Mouse (Mus musculus): ENCODE data around the gene Spats2l. TPM values are rescaled to one million over a fixed set of nuclear protein-coding genes. Genes with fewer than 3 reads are reported as not detected.

Gene Spats2l
- polyA plus RNA-seq, 1 experiment = 0.76 TPM

DNA sequence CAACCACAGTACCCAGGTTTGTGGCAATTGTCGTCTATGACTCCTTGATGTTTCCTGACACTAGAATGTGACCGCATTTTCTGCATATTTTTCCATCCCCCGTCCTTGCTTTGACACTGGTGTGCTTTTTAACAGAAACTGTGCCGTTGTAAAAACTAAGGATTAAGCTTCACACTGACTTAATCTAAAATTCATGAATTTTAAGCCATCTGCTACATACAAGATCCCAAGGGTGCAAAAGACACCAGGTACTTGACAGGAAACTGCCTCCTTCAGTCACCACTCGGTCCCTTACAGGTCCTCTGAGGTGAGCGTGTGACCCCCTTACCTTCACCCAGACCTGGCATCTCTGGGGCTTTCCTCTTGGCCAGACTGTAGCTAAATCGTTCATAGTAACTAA lies 129.8 kb downstream of the Spats2l start:
- TF ChIP-seq POLR2A (IDR thresholded peaks at IDR 0.05; ENCODE audit: insufficient read length, low read depth) = no peak
- TF ChIP-seq TCF12 (IDR thresholded peaks at IDR 0.05; ENCODE audit: insufficient read depth, poor library complexity, severe bottlenecking) = no peak
- no peak for TF ChIP-seq CEBPB (IDR thresholded peaks at IDR 0.05; ENCODE audit: insufficient read depth, poor library complexity, severe bottlenecking)
- no peak for TF ChIP-seq MAX (IDR thresholded peaks at IDR 0.05; ENCODE audit: low read depth)
- no peak for TF ChIP-seq E2F4 (IDR thresholded peaks at IDR 0.05; ENCODE audit: insufficient read depth)
- TF ChIP-seq MYOD1 (IDR thresholded peaks at IDR 0.05; ENCODE audit: control insufficient read depth in 1 of 3, insufficient read length in 2 of 3, low read depth in 2 of 3) = no peak
- TF ChIP-seq USF1 (IDR thresholded peaks at IDR 0.05; ENCODE audit: low read depth) = no peak
- no peak for TF ChIP-seq SRF (IDR thresholded peaks at IDR 0.05; ENCODE audit: control insufficient read depth, insufficient read length, low read depth)
- TF ChIP-seq POLR2AphosphoS2 (IDR thresholded peaks at IDR 0.05; ENCODE audit: insufficient read length, low read depth) = no peak
- no peak for TF ChIP-seq REST (IDR thresholded peaks at IDR 0.05; ENCODE audit: insufficient read depth, insufficient read length)
- TF ChIP-seq MYOG (IDR thresholded peaks at IDR 0.05; ENCODE audit: control insufficient read depth in 1 of 3, insufficient read depth in 1 of 3, insufficient read length in 2 of 3, low read depth in 2 of 3) = no peak
- Histone ChIP-seq H3K4me3 (no peak overlapping the region), H3ac (ENCODE audit: control insufficient read depth, insufficient read length) (no peak overlapping the region), H3K4me2 (ENCODE audit: low read depth) (no peak overlapping the region), H3K79me2 (ENCODE audit: control insufficient read depth, insufficient read depth) (no peaks in the 10 kb centered on the region), H3K36me3 (ENCODE audit: control insufficient read depth, insufficient read depth) (no peaks in the 10 kb centered on the region), H3K27me3 (ENCODE audit: control insufficient read depth, insufficient read depth, insufficient read length) (no peaks in the 10 kb centered on the region)

DNA sequence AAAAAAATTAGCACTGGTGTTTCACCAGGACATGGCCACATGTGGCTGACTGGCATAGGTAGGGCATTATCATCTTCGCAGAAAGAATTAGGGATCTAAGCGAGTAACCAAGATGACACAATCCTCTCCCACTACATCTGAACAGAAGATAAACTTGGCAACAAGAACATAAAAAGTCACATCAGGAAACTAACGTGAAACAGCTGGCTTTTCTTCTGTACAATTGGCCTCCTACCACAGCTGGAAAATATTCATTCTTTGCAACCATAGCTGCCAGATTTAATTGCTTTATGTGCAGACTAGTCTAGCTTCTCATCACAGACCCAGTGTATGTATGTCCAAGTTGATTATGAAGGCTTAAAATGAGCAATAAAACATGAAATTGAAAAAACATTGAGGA lies 131.9 kb downstream of the Spats2l start:
- TF ChIP-seq CEBPB (IDR thresholded peaks at IDR 0.05; ENCODE audit: insufficient read depth, poor library complexity, severe bottlenecking) (no peak), POLR2AphosphoS2 (IDR thresholded peaks at IDR 0.05; ENCODE audit: insufficient read length, low read depth) (no peak), MYOD1 (IDR thresholded peaks at IDR 0.05; ENCODE audit: control insufficient read depth in 1 of 3, insufficient read length in 2 of 3, low read depth in 2 of 3) (no peak), MAX (IDR thresholded peaks at IDR 0.05; ENCODE audit: low read depth) (no peak)
- Histone ChIP-seq H3ac (ENCODE audit: control insufficient read depth, insufficient read length) (no peak overlapping the region), H3K27me3 (ENCODE audit: control insufficient read depth, insufficient read depth, insufficient read length) (no peaks in the 10 kb centered on the region), H3K79me2 (ENCODE audit: control insufficient read depth, insufficient read depth) (no peaks in the 10 kb centered on the region), H3K36me3 (ENCODE audit: control insufficient read depth, insufficient read depth) (no peaks in the 10 kb centered on the region), H3K4me2 (ENCODE audit: low read depth) (no peak overlapping the region), H3K4me3 (no peak overlapping the region)

GRCm38 (mm10) chr1:57906312-57906711 lies 132.3 kb downstream of the Spats2l start:
- no peak overlapping the region for H3K4me3 ChIP-seq
- no peak overlapping the region for H3ac ChIP-seq (ENCODE audit: control insufficient read depth, insufficient read length)
- H3K27me3 ChIP-seq (ENCODE audit: control insufficient read depth, insufficient read depth, insufficient read length) = no peaks in the 10 kb centered on the region
- H3K79me2 ChIP-seq (ENCODE audit: control insufficient read depth, insufficient read depth) = no peaks in the 10 kb centered on the region
- H3K36me3 ChIP-seq (ENCODE audit: control insufficient read depth, insufficient read depth) = no peaks in the 10 kb centered on the region
- no peak overlapping the region for H3K4me2 ChIP-seq (ENCODE audit: low read depth)
- TF ChIP-seq MYOG (IDR thresholded peaks at IDR 0.05; ENCODE audit: control insufficient read depth in 1 of 3, insufficient read depth in 1 of 3, insufficient read length in 2 of 3, low read depth in 2 of 3) = no peak
- TF ChIP-seq SRF (IDR thresholded peaks at IDR 0.05; ENCODE audit: control insufficient read depth, insufficient read length, low read depth) = no peak
- TF ChIP-seq REST (IDR thresholded peaks at IDR 0.05; ENCODE audit: insufficient read depth, insufficient read length) = no peak
- TF ChIP-seq MYOD1 (IDR thresholded peaks at IDR 0.05; ENCODE audit: control insufficient read depth in 1 of 3, insufficient read length in 2 of 3, low read depth in 2 of 3) = no peak
- no peak for TF ChIP-seq MAX (IDR thresholded peaks at IDR 0.05; ENCODE audit: low read depth)
- TF ChIP-seq USF1 (IDR thresholded peaks at IDR 0.05; ENCODE audit: low read depth) = no peak
- TF ChIP-seq CEBPB (IDR thresholded peaks at IDR 0.05; ENCODE audit: insufficient read depth, poor library complexity, severe bottlenecking) = no peak
- no peak for TF ChIP-seq TCF3 (IDR thresholded peaks at IDR 0.05; ENCODE audit: insufficient read length, low read depth)
- TF ChIP-seq POLR2A (IDR thresholded peaks at IDR 0.05; ENCODE audit: insufficient read length, low read depth) = no peak
- TF ChIP-seq TCF12 (IDR thresholded peaks at IDR 0.05; ENCODE audit: insufficient read depth, poor library complexity, severe bottlenecking) = no peak
- no peak for TF ChIP-seq POLR2AphosphoS2 (IDR thresholded peaks at IDR 0.05; ENCODE audit: insufficient read length, low read depth)
- no peak for TF ChIP-seq E2F4 (IDR thresholded peaks at IDR 0.05; ENCODE audit: insufficient read depth)

DNA sequence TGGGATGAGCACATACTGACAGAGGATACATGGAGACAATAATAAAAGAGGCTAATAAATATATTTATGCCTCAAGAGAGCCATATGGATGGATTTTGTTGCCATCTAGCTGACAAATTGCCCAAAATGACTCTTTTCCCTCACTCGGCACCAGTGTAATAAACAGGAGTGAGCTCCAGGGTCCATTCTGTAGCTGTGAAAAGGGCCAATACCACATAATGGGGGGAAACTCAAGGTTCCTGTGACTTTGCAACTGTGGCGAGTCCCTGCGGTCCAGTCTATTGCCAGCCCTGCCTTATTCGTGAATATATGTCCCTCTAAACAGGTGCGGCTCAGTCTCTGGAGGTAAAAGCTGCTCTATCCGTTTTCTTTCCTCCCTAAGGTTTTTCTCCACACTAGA lies 137.6 kb downstream of the Spats2l start:
- no peak overlapping the region for H3ac ChIP-seq (ENCODE audit: control insufficient read depth, insufficient read length)
- H3K27me3 ChIP-seq (ENCODE audit: control insufficient read depth, insufficient read depth, insufficient read length) = no peaks in the 10 kb centered on the region
- H3K36me3 ChIP-seq (ENCODE audit: control insufficient read depth, insufficient read depth) = no peaks in the 10 kb centered on the region
- no peak overlapping the region for H3K4me2 ChIP-seq (ENCODE audit: low read depth)
- no peaks in the 10 kb centered on the region for H3K79me2 ChIP-seq (ENCODE audit: control insufficient read depth, insufficient read depth)
- no peak overlapping the region for H3K4me3 ChIP-seq
- no peak for TF ChIP-seq E2F4 (IDR thresholded peaks at IDR 0.05; ENCODE audit: insufficient read depth)
- no peak for TF ChIP-seq MYOD1 (IDR thresholded peaks at IDR 0.05; ENCODE audit: control insufficient read depth in 1 of 3, insufficient read length in 2 of 3, low read depth in 2 of 3)
- TF ChIP-seq USF1 (IDR thresholded peaks at IDR 0.05; ENCODE audit: low read depth) = no peak
- TF ChIP-seq POLR2A (IDR thresholded peaks at IDR 0.05; ENCODE audit: insufficient read length, low read depth) = no peak
- TF ChIP-seq MAX (IDR thresholded peaks at IDR 0.05; ENCODE audit: low read depth) = no peak
- no peak for TF ChIP-seq MYOG (IDR thresholded peaks at IDR 0.05; ENCODE audit: control insufficient read depth in 1 of 3, insufficient read depth in 1 of 3, insufficient read length in 2 of 3, low read depth in 2 of 3)
- no peak for TF ChIP-seq POLR2AphosphoS2 (IDR thresholded peaks at IDR 0.05; ENCODE audit: insufficient read length, low read depth)
- no peak for TF ChIP-seq TCF3 (IDR thresholded peaks at IDR 0.05; ENCODE audit: insufficient read length, low read depth)
- TF ChIP-seq CEBPB (IDR thresholded peaks at IDR 0.05; ENCODE audit: insufficient read depth, poor library complexity, severe bottlenecking) = no peak
- no peak for TF ChIP-seq TCF12 (IDR thresholded peaks at IDR 0.05; ENCODE audit: insufficient read depth, poor library complexity, severe bottlenecking)
- no peak for TF ChIP-seq REST (IDR thresholded peaks at IDR 0.05; ENCODE audit: insufficient read depth, insufficient read length)
- TF ChIP-seq SRF (IDR thresholded peaks at IDR 0.05; ENCODE audit: control insufficient read depth, insufficient read length, low read depth) = no peak

- TF ChIP-seq REST (IDR thresholded peaks at IDR 0.05; ENCODE audit: insufficient read depth, insufficient read length) (no peak), POLR2AphosphoS2 (IDR thresholded peaks at IDR 0.05; ENCODE audit: insufficient read length, low read depth) (no peak), SRF (IDR thresholded peaks at IDR 0.05; ENCODE audit: control insufficient read depth, insufficient read length, low read depth) (no peak)
- H3ac ChIP-seq (ENCODE audit: control insufficient read depth, insufficient read length) = no peak overlapping the region
Observed at GRCm38 (mm10) chr1:57917342-57917741, 143.4 kb downstream of the Spats2l start.

More at GRCm38 (mm10) chr1:57917342-57917741, 143.4 kb downstream of the Spats2l start:
- no peaks in the 10 kb centered on the region for H3K27me3 ChIP-seq (ENCODE audit: control insufficient read depth, insufficient read depth, insufficient read length)
- no peaks in the 10 kb centered on the region for H3K36me3 ChIP-seq (ENCODE audit: control insufficient read depth, insufficient read depth)
- no peak overlapping the region for H3K4me3 ChIP-seq
- H3K4me2 ChIP-seq (ENCODE audit: low read depth) = no peak overlapping the region
- no peaks in the 10 kb centered on the region for H3K79me2 ChIP-seq (ENCODE audit: control insufficient read depth, insufficient read depth)
